Mouse (Mus musculus): ENCODE results near the gene Prn.

DNA sequence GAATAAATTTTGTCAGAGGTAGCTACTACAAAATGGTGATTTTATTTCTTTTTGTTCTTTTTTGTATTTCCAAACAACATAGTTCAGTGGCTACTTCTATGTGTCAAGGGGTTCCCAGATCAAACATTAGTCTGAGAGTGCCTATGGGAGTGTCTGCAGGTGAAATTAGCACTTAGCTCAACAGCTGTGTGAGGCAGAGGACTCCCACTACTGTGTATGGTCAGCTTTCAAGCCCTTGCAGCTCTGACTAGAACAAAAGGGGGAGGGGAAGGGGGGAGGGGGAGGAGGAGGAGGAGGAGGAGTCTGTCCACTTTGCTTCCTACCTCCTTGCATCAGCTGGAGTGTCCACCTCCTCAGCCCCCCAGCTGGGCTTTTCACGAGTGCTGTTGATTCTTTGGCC is 34.6 kb downstream of the Prn start:
- no peak for TF ChIP-seq GATA1 (IDR thresholded peaks at IDR 0.05; ENCODE audit: borderline replicate concordance, low read length)
- no peak for TF ChIP-seq FLI1 (IDR thresholded peaks at IDR 0.05; ENCODE audit: low read length)
